Mouse (Mus musculus): ENCODE measurements at regions not wholly inside any gene's neighbourhood (a gene's known extent, or its start where the extent isn't known, plus 50 kb on each side); places are given as distances from the start of the nearest gene placed in this dataset.

- Histone ChIP-seq H3K27me3 (ENCODE audit: control insufficient read depth, insufficient read depth, low read length) (no peaks in the 10 kb centered on the region; the same call in 1 of the 2 replicates), H3K9ac (replicated peaks) (no peak overlapping the region), H3K36me3 (replicated peaks; ENCODE audit: control insufficient read depth, insufficient read depth, low read depth) (no peaks in the 10 kb centered on the region), H3K4me3 (ENCODE audit: insufficient read depth in 1 of 2, low read depth in 2 of 2, low read length in 2 of 2) (no peak overlapping the region), H3K27ac (no peak overlapping the region), H3K4me2 (ENCODE audit: low read depth) (no peak overlapping the region), H3K4me1 (replicated peaks; ENCODE audit: control insufficient read depth in 2 of 2, insufficient read depth in 2 of 2, low read length in 1 of 2) (no peaks in the 10 kb centered on the region), H3K9me3 (ENCODE audit: control insufficient read depth, low read length) (no peaks in the 10 kb centered on the region)
- no peak for TF ChIP-seq CTCF (IDR thresholded peaks at IDR 0.05; ENCODE audit: low read depth)
- no peak for TF ChIP-seq EP300 (IDR thresholded peaks at IDR 0.05; ENCODE audit: low read depth)
- ATAC-seq (ENCODE audit: insufficient read depth) (no peak), DNase-seq (ENCODE audit: low read depth in 3 of 3, low spot score in 3 of 3) (no peak)
- 45% methylated on average over 2 of the region's 2 CpGs for WGBS (ENCODE audit: insufficient replicate concordance)
Measured at GRCm38 (mm10) chr8:8130806-8131205, 530.2 kb downstream of the Efnb2 start.

GRCm38 (mm10) chr8:8115595-8116429 is 545.2 kb downstream of the Efnb2 start:
- no peaks in the 10 kb centered on the region for H3K9me3 ChIP-seq (ENCODE audit: control insufficient read depth, low read length)
- no peak overlapping the region for H3K4me3 ChIP-seq (ENCODE audit: insufficient read depth in 1 of 2, low read depth in 2 of 2, low read length in 2 of 2)
- no peaks in the 10 kb centered on the region for H3K36me3 ChIP-seq (replicated peaks; ENCODE audit: control insufficient read depth, insufficient read depth, low read depth)
- no peaks in the 10 kb centered on the region for H3K4me1 ChIP-seq (replicated peaks; ENCODE audit: control insufficient read depth in 2 of 2, insufficient read depth in 2 of 2, low read length in 1 of 2)
- H3K27ac ChIP-seq: no peak overlapping the region
- TF ChIP-seq CTCF (IDR thresholded peaks at IDR 0.05; ENCODE audit: low read depth) (no peak), EP300 (IDR thresholded peaks at IDR 0.05; ENCODE audit: low read depth) (no peak)
- H3K9ac ChIP-seq (replicated peaks): no peak overlapping the region
- WGBS (ENCODE audit: insufficient replicate concordance): 42% methylated on average over 6 of the region's 6 CpGs
- DNase-seq (ENCODE audit: low read depth in 3 of 3, low spot score in 3 of 3) (no peak), ATAC-seq (ENCODE audit: insufficient read depth) (no peak)
- H3K4me2 ChIP-seq (ENCODE audit: low read depth): no peak overlapping the region
- no peaks in the 10 kb centered on the region for H3K27me3 ChIP-seq (ENCODE audit: control insufficient read depth, insufficient read depth, low read length)

GRCm38 (mm10) chr8:8114604-8115003 is 546.4 kb downstream of the Efnb2 start:
- WGBS (ENCODE audit: insufficient replicate concordance): 37% methylated on average over 3 of the region's 3 CpGs
- H3K9ac ChIP-seq (replicated peaks): no peak overlapping the region
- no peaks in the 10 kb centered on the region for H3K9me3 ChIP-seq (ENCODE audit: control insufficient read depth, low read length)
- no peak overlapping the region for H3K4me3 ChIP-seq (ENCODE audit: insufficient read depth in 1 of 2, low read depth in 2 of 2, low read length in 2 of 2)
- H3K36me3 ChIP-seq (replicated peaks; ENCODE audit: control insufficient read depth, insufficient read depth, low read depth): no peaks in the 10 kb centered on the region
- DNase-seq (ENCODE audit: low read depth in 3 of 3, low spot score in 3 of 3): no peak
- no peak overlapping the region for H3K4me2 ChIP-seq (ENCODE audit: low read depth)
- H3K27ac ChIP-seq: no peak overlapping the region
- ATAC-seq (ENCODE audit: insufficient read depth): no peak
- H3K27me3 ChIP-seq (ENCODE audit: control insufficient read depth, insufficient read depth, low read length): no peaks in the 10 kb centered on the region
- H3K4me1 ChIP-seq (replicated peaks; ENCODE audit: control insufficient read depth in 2 of 2, insufficient read depth in 2 of 2, low read length in 1 of 2): no peaks in the 10 kb centered on the region
- TF ChIP-seq CTCF (IDR thresholded peaks at IDR 0.05; ENCODE audit: low read depth) (no peak), EP300 (IDR thresholded peaks at IDR 0.05; ENCODE audit: low read depth) (no peak)

GRCm38 (mm10) chr8:8109785-8110350 is 551.2 kb downstream of the Efnb2 start:
- H3K9me3 ChIP-seq (ENCODE audit: control insufficient read depth, low read length): no peaks in the 10 kb centered on the region
- H3K4me3 ChIP-seq (ENCODE audit: insufficient read depth in 1 of 2, low read depth in 2 of 2, low read length in 2 of 2): no peak overlapping the region
- H3K27me3 ChIP-seq (ENCODE audit: control insufficient read depth, insufficient read depth, low read length): no peaks in the 10 kb centered on the region
- TF ChIP-seq CTCF (IDR thresholded peaks at IDR 0.05; ENCODE audit: low read depth) (no peak), EP300 (IDR thresholded peaks at IDR 0.05; ENCODE audit: low read depth) (no peak)
- H3K27ac ChIP-seq: no peak overlapping the region
- ATAC-seq (ENCODE audit: insufficient read depth): no peak
- 25% methylated on average over 2 of the region's 2 CpGs for WGBS (ENCODE audit: insufficient replicate concordance)
- H3K4me2 ChIP-seq (ENCODE audit: low read depth): no peak overlapping the region
- no peaks in the 10 kb centered on the region for H3K4me1 ChIP-seq (replicated peaks; ENCODE audit: control insufficient read depth in 2 of 2, insufficient read depth in 2 of 2, low read length in 1 of 2)
- no peaks in the 10 kb centered on the region for H3K36me3 ChIP-seq (replicated peaks; ENCODE audit: control insufficient read depth, insufficient read depth, low read depth)
- no peak overlapping the region for H3K9ac ChIP-seq (replicated peaks)
- DNase-seq (ENCODE audit: low read depth in 3 of 3, low spot score in 3 of 3): no peak

- WGBS (ENCODE audit: insufficient replicate concordance): 56% methylated on average over 3 of the region's 3 CpGs
- Histone ChIP-seq H3K36me3 (replicated peaks; ENCODE audit: control insufficient read depth, insufficient read depth, low read depth) (no peaks in the 10 kb centered on the region), H3K4me3 (ENCODE audit: insufficient read depth in 1 of 2, low read depth in 2 of 2, low read length in 2 of 2) (no peak overlapping the region), H3K9me3 (ENCODE audit: control insufficient read depth, low read length) (no peaks in the 10 kb centered on the region), H3K27ac (no peak overlapping the region), H3K4me2 (ENCODE audit: low read depth) (no peak overlapping the region), H3K27me3 (ENCODE audit: control insufficient read depth, insufficient read depth, low read length) (no peaks in the 10 kb centered on the region), H3K9ac (replicated peaks) (no peak overlapping the region), H3K4me1 (replicated peaks; ENCODE audit: control insufficient read depth in 2 of 2, insufficient read depth in 2 of 2, low read length in 1 of 2) (no peaks in the 10 kb centered on the region)
- no peak for ATAC-seq (ENCODE audit: insufficient read depth)
- TF ChIP-seq CTCF (IDR thresholded peaks at IDR 0.05; ENCODE audit: low read depth) (no peak), EP300 (IDR thresholded peaks at IDR 0.05; ENCODE audit: low read depth) (no peak)
- DNase-seq (ENCODE audit: low read depth in 3 of 3, low spot score in 3 of 3): no peak
Measured at GRCm38 (mm10) chr8:8103492-8103891, 557.5 kb downstream of the Efnb2 start.

All from liver, embryonic 14.5 days (tissue).